Mouse (Mus musculus) ovary, postnatal 14 days (tissue): Measurements from ENCODE around the gene Dqx1.

Experiments used
- DNase-seq: peaks from one replicate; pipeline ENCODE4 v3.0.0; 2022; ENCODE audit warnings: low spot score

Dqx1 gene

GRCm38 (mm10) chr6:83107566-83108400, 50.1 kb downstream of the Dqx1 start:
- peak; percentile 76 for DNase-seq

- peak; percentile 80 for DNase-seq
Measured at GRCm38 (mm10) chr6:83108762-83109668, 51.4 kb downstream of the Dqx1 start, which contains the start of gene Mrpl53. Gene Mrpl53 (plus strand): TSS chr6:83109040.

DNA sequence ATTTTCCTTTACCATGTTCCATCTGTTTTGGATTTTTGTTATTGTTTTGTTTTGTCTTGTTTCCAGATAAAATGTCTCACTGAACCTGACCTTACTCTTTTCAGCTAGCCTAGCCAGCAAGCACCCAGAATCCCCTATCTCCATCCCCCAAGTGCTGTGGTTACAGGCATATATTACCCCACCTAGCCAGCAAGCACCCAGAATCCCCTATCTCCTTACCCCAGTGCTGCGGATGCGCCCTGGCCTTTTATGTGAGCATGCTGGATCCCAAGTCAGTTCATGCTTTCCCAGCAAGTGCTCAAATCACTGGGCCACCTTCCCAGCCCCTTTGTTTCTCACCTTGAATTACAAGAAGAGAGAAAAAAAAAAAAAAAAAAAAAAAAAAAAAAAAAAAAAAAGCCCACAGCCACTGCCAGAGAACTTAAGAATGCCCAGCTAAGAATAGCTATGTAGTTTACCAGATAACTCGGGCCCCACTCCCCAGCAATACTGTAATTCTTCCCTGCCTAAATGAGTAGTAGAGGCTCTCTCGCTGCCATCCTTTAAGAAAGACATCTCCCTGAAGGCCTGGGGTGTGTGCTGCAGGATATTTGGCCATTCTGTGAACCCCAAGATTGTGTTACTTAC, 54.0 kb downstream of the Dqx1 start:
- DNase-seq, result no peak

DNA sequence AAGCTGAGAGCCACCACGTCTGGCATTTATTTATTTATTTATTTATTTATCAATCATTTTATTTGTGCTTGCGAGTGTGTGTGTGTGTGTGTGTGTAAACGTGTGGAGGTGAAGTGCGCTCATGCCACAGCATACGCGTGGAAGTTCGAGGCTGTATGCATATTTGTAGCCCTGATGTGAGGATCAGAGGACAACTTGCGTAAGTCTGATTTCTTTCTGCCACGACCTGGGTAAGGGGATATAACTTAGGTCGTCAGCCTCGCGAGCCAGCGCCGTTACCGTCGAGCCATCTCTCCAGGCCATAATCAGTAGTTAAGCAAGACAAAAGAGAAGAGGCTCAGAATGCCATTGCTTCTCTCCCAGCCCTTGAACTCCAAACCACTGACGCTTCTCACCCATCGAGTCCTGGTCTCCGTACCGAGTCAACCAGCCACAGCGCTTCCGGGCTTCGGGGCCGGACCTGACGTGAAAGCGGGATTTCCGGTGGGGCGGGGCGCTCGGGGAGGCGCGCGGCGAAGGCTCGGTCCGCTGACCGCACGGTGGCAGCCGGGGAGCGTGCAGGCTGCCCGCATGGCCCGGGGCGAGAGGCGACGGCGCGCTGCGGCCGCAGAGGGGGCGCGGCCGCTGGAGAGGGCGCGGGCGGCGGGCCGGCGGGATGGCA, 57.5 kb downstream of the Dqx1 start, which contains the start of gene Mogs:
Mogs (plus strand) TSS at position 486 of the 661 bp plus-strand sequence.
- DNase-seq, result peak; percentile 92

- DNase-seq, result no peak
Measured at GRCm38 (mm10) chr6:83115682-83116372, 58.2 kb downstream of the Dqx1 start.

GRCm38 (mm10) chr6:83116373-83117164, 58.9 kb downstream of the Dqx1 start:
- no peak for DNase-seq
